ENCODE assay signal across 8 mouse cellular contexts in the genomic region with DNA sequence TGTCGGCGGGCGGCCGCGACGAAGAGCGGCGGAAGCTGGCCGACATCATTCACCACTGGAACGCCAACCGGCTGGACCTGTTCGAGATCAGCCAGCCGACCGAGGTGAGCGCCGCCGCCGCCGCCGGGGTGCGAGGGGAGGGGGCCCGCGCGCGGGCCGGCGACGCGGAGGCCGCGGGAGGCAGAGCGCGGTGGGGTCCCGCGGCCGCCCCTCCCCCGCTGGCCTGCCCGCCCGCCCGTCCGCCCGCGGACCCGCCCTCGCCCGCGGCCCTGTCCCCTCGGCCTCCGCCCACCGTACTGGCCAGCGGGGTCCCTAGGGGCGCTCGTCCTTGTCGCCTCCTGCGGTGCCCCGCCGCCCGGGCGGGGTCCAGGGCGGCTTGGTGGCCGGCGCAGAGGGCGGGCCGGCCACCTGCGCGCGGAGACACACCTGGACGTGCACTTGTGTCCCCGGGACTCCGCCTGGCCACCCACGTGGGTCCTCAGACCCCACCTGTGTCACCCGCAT. TPM values are rescaled to one million over a fixed set of nuclear protein-coding genes. Genes with fewer than 3 reads are reported as not detected.
A peak's percentile ranks its signal among the peaks of the same experiment; 100 is the strongest.
DNase-seq lines count a peak whose midpoint lies in the region; ATAC-seq and TF ChIP-seq lines count a peak whose summit lies in the region.

No protein-coding gene starts in this region.

- H3K4me2 ChIP-seq in kidney, embryonic 15.5 days, result peak overlapping the region; percentile 95
- H3K4me2 ChIP-seq in heart, embryonic 14.5 days (ENCODE audit: low read length), result peak overlapping the region; percentile 99
- H3K4me2 ChIP-seq in limb, embryonic 14.5 days (replicated peaks; ENCODE audit: low read depth, low read length, severe bottlenecking), result peak overlapping the region; percentile 100

- peak; percentile 68 for ATAC-seq in kidney, embryonic 15.5 days (replicated peaks; ENCODE audit: low FRiP score)
- peak; percentile 70 for ATAC-seq in heart, embryonic 14.5 days (ENCODE audit: insufficient number of reproducible peaks, insufficient read depth, low FRiP score, low read depth)
- peak; percentile 39 for ATAC-seq in limb, embryonic 14.5 days (ENCODE audit: low FRiP score, low read depth)
- ATAC-seq in neutrophil, adult 5-6 weeks (ENCODE audit: extremely low read depth, insufficient number of reproducible peaks, low FRiP score, poor library complexity, severe bottlenecking), result 0 out of 2 replicates have a peak, but pooled peaks have one; percentile 16

- no peaks in the 10 kb centered on the region for H3K36me3 ChIP-seq in kidney, embryonic 15.5 days
- no peaks in the 10 kb centered on the region for H3K36me3 ChIP-seq in heart, embryonic 14.5 days (ENCODE audit: control insufficient read depth, insufficient read depth, low read length)
- no peaks in the 10 kb centered on the region for H3K36me3 ChIP-seq in limb, embryonic 14.5 days (ENCODE audit: control insufficient read depth, insufficient read depth, low read length)

- no peaks in the 10 kb centered on the region for H3K27me3 ChIP-seq in kidney, embryonic 15.5 days
- no peaks in the 10 kb centered on the region for H3K27me3 ChIP-seq in heart, embryonic 14.5 days (ENCODE audit: control insufficient read depth, insufficient read depth, low read length)
- H3K27me3 ChIP-seq in limb, embryonic 14.5 days (ENCODE audit: control insufficient read depth, insufficient read depth, low read length), result no peaks in the 10 kb centered on the region

- H3K4me3 ChIP-seq in kidney, embryonic 15.5 days (replicated peaks), result peak overlapping the region; percentile 72
- peak overlapping the region; percentile 87 for H3K4me3 ChIP-seq in bone marrow macrophage, adult 2 months (ENCODE audit: insufficient read depth, low read length)
- peak overlapping the region; percentile 85 to 97 for H3K4me3 ChIP-seq in heart, embryonic 14.5 days (ENCODE audit: control insufficient read depth in 1 of 2, insufficient read depth in 1 of 2, low read depth in 1 of 2, low read length in 2 of 2)
- peak overlapping the region; percentile 85 for H3K4me3 ChIP-seq in limb, embryonic 14.5 days (replicated peaks; ENCODE audit: low read length)

- H3K4me1 ChIP-seq in kidney, embryonic 15.5 days, result peaks cover 26% of the 10 kb centered on the region
- peaks cover 22% of the 10 kb centered on the region for H3K4me1 ChIP-seq in bone marrow macrophage, adult 2 months (ENCODE audit: control insufficient read depth, insufficient read depth, low read length)
- H3K4me1 ChIP-seq in heart, embryonic 14.5 days (ENCODE audit: control insufficient read depth in 2 of 2, insufficient read depth in 2 of 2, low read length in 2 of 2), result peaks cover 0 to 42% of the 10 kb centered on the region in 2 experiments; a peak in 2 of 4 replicates
- no peaks in the 10 kb centered on the region; the same call in 1 of the 2 replicates for H3K4me1 ChIP-seq in limb, embryonic 14.5 days (ENCODE audit: control insufficient read depth, insufficient read depth, low read length)

- peak overlapping the region; percentile 90 for H3K27ac ChIP-seq in kidney, embryonic 15.5 days
- H3K27ac ChIP-seq in bone marrow macrophage, adult 2 months (ENCODE audit: insufficient read depth, low read depth, low read length), result no peak overlapping the region
- peak overlapping the region; percentile 85 to 96 for H3K27ac ChIP-seq in heart, embryonic 14.5 days (replicated peaks in 1 of 2; ENCODE audit: control insufficient read depth in 1 of 2, insufficient read depth in 1 of 2, low read depth in 2 of 2, low read length in 2 of 2)
- peak overlapping the region; percentile 61 for H3K27ac ChIP-seq in limb, embryonic 14.5 days (replicated peaks; ENCODE audit: low read depth, low read length)

- TF ChIP-seq CTCF in bone marrow macrophage, adult 2 months (IDR thresholded peaks at IDR 0.05; ENCODE audit: low read depth, low read length), result no peak

- WGBS in kidney, embryonic 15.5 days, result under 1% methylated on average over 41 of the region's 72 CpGs
- WGBS in heart, embryonic 14.5 days, result under 1% methylated on average over 45 of the region's 72 CpGs
- 0% methylated on average over 24 of the region's 72 CpGs for WGBS in limb, embryonic 14.5 days

- no peak for TF ChIP-seq POLR2A in bone marrow macrophage, adult 2 months (IDR thresholded peaks at IDR 0.05; ENCODE audit: borderline replicate concordance, low read depth, low read length)
- TF ChIP-seq POLR2A in limb, embryonic 14.5 days (IDR thresholded peaks at IDR 0.05; ENCODE audit: borderline replicate concordance, extremely low read depth, insufficient read depth, insufficient read length), result no peak

- no peaks in the 10 kb centered on the region for H3K9me3 ChIP-seq in kidney, embryonic 15.5 days (replicated peaks)
- H3K9me3 ChIP-seq in heart, embryonic 14.5 days (ENCODE audit: control insufficient read depth, low read length), result no peaks in the 10 kb centered on the region
- H3K9me3 ChIP-seq in limb, embryonic 14.5 days (ENCODE audit: control insufficient read depth, low read length), result no peaks in the 10 kb centered on the region

- DNase-seq in kidney, adult 9 months, result no peak
- DNase-seq in limb, embryonic 14.5 days (ENCODE audit: low spot score), result no peak
- DNase-seq in T-cell, adult 2 months (ENCODE audit: low spot score), result no peak
- DNase-seq in left cerebral cortex, adult 8-10 months (ENCODE audit: low spot score in 2 of 2), result no peak

- peak overlapping the region; percentile 90 for H3K9ac ChIP-seq in kidney, embryonic 15.5 days
- H3K9ac ChIP-seq in heart, embryonic 14.5 days (ENCODE audit: low read length), result peak overlapping the region; percentile 95
- peak overlapping the region; percentile 90 for H3K9ac ChIP-seq in limb, embryonic 14.5 days (ENCODE audit: low read depth, low read length, severe bottlenecking)

RNA-seq across cellular contexts. Expression of a gene that starts 0.4 kb away (rescaled TPM):
- 76.5 and 81.2 TPM in 2 replicates for polyA plus RNA-seq in kidney, embryonic 15.5 days (2015; fragmentation: Nextera tagmentation; extraction: Ambion mirVana)
- 27.6 and 29.6 TPM in 2 replicates for polyA plus RNA-seq in bone marrow macrophage, adult 2 months (2012; ENCODE audit: insufficient read depth, insufficient read length, missing spikeins)
- 77.5 and 78.1 TPM in 2 replicates for polyA plus RNA-seq in heart, embryonic 14.5 days (2014; fragmentation: Nextera tagmentation; extraction: Ambion mirVana)
- polyA plus RNA-seq in limb, embryonic 14.5 days (2012; rRNA removed), result 48.1 and 58.9 TPM in 2 replicates
- polyA plus RNA-seq in limb, embryonic 14.5 days (2014; fragmentation: Nextera tagmentation; extraction: Ambion mirVana), result 76.7 and 80.4 TPM in 2 replicates
- total RNA-seq in neutrophil, adult 5-6 weeks (2017), result 6.6 and 10.0 TPM in 2 replicates
- 100 to 1,000 TPM in 3 of 4 experiments, 10 to 100 TPM in 1; 99.9 to 115 (median 109) TPM for total RNA-seq in left cerebral cortex, adult 8-10 months (2022)

RNA-seq across cellular contexts. Expression of a gene that starts 0.9 kb away (rescaled TPM):
- polyA plus RNA-seq in kidney, embryonic 15.5 days (2015; fragmentation: Nextera tagmentation; extraction: Ambion mirVana), result 2.8 and 3.2 TPM in 2 replicates
- polyA plus RNA-seq in bone marrow macrophage, adult 2 months (2012; ENCODE audit: insufficient read depth, insufficient read length, missing spikeins), result 0.59 and 0.60 TPM in 2 replicates
- 5.0 and 6.0 TPM in 2 replicates for polyA plus RNA-seq in heart, embryonic 14.5 days (2014; fragmentation: Nextera tagmentation; extraction: Ambion mirVana)
- polyA plus RNA-seq in limb, embryonic 14.5 days (2012; rRNA removed), result 4.4 and 4.6 TPM in 2 replicates
- polyA plus RNA-seq in limb, embryonic 14.5 days (2014; fragmentation: Nextera tagmentation; extraction: Ambion mirVana), result 4.4 and 5.2 TPM in 2 replicates
- total RNA-seq in neutrophil, adult 5-6 weeks (2017), result not detected in 2 replicates
- total RNA-seq in left cerebral cortex, adult 8-10 months (2022), result 10 to 100 TPM; 17.3 to 21.4 (median 19.7) TPM

Comparison
In these comparisons a context has a peak if more than half of its experiments do, and no peak if none do; other contexts are left out.
1. ATAC-seq: peak in every context shown above with its lines; median percentile 70 in heart, embryonic 14.5 days; 68 in kidney, embryonic 15.5 days; 39 in limb, embryonic 14.5 days; 16 in neutrophil, adult 5-6 weeks.